Mouse (Mus musculus): ENCODE results near the gene Sema5a.

GRCm38 (mm10) chr15:32574327-32574726, 329.7 kb downstream of the Sema5a start:
- no peak for TF ChIP-seq CTCF (IDR thresholded peaks at IDR 0.05; ENCODE audit: borderline replicate concordance, control insufficient read depth, extremely low read depth, insufficient read depth, low read length, poor library complexity)
- TF ChIP-seq POLR2A (IDR thresholded peaks at IDR 0.05; ENCODE audit: control insufficient read depth, extremely low read depth, insufficient read depth, low read length, poor library complexity) = no peak
